Mouse (Mus musculus) layer of hippocampus, adult 11-12 months (tissue): ENCODE measurements around the gene Nab2.
A peak's percentile ranks its signal among the peaks of the same experiment; 100 is the strongest.

ENCODE experiments used
- DNase-seq: peaks from one replicate; pipeline ENCODE4 v3.0.0; 2022; ENCODE audit warnings: low spot score

The Nab2 gene

DNA sequence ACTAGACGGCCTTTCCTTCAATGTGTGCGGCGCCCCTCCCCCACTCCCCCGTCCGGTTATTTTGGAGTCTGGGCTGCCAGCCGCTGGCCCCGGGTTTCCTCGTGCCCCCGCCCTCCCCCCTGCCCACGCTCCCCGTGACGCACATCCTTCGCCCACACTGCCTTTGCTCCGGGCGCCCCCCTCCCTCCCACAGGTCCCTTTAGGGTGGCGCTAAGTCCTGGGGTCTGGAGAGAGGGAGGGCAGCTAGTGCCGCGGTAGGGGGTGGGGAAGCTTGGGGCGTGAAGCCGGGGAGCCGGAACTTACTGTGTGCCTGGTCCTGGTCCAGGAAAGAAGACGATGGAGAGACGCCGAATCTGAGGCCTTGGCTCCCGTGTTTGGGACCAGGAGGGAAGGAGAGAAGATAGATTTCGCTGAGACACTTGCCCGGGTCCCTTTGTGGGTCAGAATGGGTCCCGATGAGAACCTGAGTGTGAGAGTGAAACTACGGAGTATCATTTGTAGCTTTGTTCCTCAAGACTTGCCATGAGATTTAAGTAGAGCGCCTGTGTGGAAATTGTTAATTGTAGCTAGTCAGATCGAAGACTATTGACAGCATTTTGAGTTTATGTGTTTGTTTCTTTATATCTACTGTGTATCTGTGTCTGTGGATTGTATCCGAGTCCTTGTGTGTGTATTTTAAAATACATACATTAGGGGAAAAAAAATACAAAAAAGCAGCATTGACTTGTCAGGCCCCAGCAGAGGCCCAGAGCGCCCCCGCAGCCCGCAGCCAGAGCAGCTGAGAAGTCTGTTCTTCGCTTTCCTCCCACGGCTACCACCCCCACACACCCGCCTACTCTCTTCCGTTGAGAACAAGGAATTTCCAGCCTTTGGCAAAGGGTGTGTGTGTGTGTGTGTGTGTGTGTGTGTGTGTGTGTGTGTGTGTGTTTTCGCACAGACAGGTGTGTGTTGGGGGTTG, at the start of gene Nab2:
Gene Nab2 (minus strand): TSS at position 476 of the 958 bp plus-strand sequence.
- peak; percentile 79 for DNase-seq

- DNase-seq = no peak
Measured at GRCm38 (mm10) chr10:127712736-127713135, 44.4 kb upstream of the Nab2 start.

DNA sequence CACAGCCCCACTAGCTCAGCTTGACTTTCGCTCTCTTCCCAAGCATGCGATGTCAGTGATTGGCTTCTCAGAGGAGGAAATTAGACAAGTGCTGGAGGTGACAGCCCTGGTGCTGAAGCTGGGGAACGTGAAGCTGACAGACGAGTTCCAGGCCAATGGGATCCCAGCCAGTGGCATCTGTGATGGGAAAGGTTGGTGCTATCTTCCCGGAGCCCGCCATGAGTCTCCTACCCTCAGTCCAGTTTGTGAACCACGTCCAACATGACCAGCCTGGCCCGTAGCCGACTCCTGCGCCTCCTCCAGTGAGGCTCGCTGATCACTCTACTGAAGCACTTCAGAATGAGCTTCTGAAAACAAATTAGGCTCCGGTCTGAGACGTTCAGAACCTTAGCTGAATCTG, 42.0 kb upstream of the Nab2 start:
- no peak for DNase-seq

- no peak for DNase-seq
Measured at GRCm38 (mm10) chr10:127708850-127709370, 40.5 kb upstream of the Nab2 start.

DNA sequence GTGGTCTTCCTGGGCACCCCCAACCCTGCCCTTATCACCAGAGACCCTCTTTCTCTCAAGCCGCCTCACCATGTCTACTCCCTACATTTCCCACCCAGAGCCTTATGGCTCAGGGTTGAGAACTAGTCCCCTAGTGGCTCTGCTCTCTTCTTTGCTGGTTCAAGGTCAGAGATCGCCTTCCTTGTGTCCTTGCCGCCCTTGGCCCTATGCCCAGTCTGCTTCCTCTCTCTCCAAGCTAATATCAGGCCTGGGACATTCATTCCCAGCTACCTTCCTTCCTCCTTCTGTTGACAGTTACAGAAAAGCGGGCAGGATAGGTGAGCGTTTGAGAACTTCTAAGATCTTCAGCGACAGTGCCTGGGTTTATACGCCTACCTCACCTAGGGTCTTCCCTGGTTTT, 39.4 kb upstream of the Nab2 start:
- DNase-seq = no peak

DNA sequence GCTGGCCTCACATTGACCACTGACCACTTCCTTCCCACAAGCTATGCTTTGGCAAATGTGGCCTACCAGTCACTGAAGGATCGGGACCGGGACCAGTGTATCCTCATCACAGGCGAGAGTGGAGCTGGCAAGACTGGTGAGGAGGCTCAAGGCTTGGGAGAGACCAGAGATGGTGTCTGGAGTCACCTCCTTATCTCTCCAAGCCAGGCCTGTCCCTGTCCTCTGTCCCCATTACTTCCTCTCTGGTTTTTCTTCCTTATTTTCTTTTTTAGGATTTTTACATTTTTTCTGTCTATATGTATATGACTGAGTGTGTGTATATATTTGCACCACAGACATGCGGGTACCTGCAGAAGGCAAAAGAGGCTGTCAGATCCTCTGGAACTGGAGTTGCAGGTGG, 37.4 kb upstream of the Nab2 start:
- no peak for DNase-seq

GRCm38 (mm10) chr10:127704766-127705220, 36.4 kb upstream of the Nab2 start, which contains the start of gene Myo1a:
Gene Myo1a (plus strand): TSS chr10:127705170.
- no peak for DNase-seq

DNA sequence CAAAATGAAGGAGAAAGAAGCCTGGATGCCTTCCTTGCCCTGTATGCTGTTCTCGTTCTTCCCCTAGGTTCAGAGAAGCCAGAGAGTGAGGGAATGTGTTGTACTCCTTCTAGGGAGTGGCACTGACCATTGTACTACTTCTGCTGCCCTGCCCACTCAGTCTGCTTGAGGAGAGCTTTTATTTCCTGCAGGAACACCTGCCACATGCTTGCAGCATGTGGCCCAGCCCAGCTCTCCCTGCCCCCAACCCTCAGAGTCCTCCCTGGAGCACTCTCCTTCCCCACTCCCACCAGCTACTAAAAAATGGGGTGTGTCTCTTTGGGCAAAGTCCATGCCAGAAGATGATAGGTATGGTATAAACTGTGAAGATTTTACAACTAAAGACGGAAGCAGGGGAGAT, 35.9 kb upstream of the Nab2 start:
- no peak for DNase-seq

GRCm38 (mm10) chr10:127703299-127703698, 34.9 kb upstream of the Nab2 start:
- DNase-seq = no peak

DNA sequence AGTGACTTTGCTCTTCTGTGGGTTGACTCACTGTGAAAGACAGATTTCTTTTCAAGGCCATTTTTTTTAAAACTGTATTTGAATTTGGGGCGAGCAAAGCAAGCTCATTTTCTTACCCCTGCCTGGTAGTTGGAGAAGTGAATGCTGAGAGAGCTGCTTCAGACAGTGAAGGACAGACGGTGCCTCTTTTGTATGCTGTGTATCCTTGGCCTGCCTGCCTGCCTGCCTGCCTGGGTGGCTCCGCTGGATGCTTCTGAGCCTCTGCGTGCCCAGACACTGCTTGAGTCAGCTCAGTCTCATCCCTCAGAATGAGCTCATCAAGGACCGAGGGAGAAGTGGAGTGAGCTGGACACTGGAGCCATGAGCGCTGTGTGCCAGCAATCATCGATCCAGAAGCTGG, 30.6 kb upstream of the Nab2 start:
- no peak for DNase-seq

DNA sequence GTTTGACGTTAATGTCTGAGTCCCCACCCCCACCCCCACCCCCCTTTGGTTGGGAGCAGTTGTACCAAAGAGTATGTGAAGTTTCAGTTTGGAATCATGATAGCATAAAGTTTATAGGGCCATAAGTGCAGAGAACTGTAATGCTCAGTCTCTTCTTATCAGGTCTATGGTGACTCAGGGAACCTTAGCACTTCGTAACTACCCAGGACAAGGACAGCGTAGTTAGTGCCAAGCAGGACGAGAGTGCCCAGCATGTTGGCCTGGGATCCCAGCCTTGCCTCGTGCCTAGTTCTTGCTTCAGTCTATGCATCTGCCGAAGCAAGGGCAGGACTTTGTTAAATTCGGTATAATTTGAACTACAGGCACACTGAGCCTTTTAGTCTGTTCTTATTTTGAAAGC, 27.4 kb upstream of the Nab2 start:
- DNase-seq = no peak

DNA sequence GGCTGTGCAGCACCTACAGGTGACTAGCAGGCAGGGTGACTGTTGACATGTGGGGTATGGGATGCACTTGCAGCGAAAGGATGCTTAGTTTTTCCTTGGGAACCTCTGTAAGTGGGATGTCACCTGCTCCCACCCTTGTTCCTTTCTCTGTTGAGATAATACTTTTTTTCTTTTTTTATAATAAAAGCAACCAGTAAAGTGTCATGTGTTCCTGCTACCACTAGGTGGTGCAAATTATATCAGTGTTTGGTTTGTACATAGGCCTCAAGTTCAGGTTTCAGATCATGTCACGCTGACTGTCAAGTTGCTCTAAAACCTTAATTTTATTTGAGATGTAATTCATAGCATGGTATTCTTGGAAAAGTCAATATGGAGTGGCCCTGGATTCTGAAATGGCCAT, 26.3 kb upstream of the Nab2 start:
- no peak for DNase-seq

DNA sequence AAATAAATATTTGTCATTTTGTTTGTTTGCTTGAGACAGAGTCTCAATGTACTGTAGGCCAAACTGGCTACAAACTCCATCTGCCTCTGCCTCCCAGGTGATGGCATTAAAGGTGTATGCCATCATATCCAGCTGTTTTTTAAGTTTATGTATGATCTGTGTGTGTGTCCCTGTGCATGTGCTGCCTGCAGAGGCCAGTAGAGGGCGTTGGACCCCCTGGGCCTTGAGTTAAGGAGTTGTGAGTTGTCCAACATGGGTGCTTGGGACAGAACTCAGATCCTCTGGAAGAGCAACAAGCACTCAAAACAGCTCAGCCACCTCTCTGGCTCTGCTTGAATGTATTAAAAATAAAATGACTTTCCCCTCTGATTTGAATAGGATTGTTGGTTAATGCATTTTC, 22.7 kb upstream of the Nab2 start:
- DNase-seq = no peak

DNA sequence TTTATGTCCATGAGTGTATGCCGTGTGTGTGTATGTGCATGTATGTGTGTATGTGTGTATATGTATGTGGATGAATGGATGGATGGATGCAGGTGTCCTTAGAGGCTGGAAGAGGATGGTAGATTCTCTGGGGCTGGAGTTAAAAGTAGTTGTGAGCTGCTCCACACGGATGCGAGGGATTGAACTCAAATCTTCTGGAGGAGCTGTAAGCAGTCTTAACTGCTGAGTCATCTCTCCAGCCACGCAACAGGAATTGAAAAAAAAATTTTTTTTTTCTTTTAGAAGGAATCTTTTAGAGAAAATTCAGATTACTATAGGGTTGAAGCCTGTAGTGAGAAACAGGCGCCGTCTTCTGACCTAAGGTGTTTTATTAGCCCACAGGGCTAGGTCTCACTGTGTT, 14.5 kb upstream of the Nab2 start:
- no peak for DNase-seq

GRCm38 (mm10) chr10:127679881-127680280, 11.5 kb upstream of the Nab2 start:
- no peak for DNase-seq

DNA sequence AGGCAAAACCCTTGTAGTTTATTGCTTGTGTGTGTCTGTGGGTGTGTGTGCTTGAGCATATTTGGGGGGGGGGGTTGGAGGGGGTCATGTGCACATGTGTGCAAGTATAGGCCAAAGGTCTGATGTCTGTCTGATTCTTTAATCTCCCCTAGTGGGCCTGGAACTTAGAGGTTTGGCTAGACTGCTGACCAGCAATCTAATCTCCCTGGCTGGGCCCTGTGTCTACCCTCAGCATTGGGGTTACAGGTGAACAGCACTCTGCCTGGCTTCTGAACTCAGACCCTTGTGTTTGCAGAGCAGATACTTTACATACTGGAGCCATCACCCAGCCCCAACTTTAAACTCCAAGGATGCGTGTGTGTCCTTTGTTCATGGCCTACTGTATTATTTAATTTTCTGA, 10.8 kb upstream of the Nab2 start:
- no peak for DNase-seq

- DNase-seq = peak; percentile 67
Measured at GRCm38 (mm10) chr10:127677591-127678336, 9.4 kb upstream of the Nab2 start.

GRCm38 (mm10) chr10:127676691-127677548, 8.6 kb upstream of the Nab2 start:
- peak; percentile 92 for DNase-seq

DNA sequence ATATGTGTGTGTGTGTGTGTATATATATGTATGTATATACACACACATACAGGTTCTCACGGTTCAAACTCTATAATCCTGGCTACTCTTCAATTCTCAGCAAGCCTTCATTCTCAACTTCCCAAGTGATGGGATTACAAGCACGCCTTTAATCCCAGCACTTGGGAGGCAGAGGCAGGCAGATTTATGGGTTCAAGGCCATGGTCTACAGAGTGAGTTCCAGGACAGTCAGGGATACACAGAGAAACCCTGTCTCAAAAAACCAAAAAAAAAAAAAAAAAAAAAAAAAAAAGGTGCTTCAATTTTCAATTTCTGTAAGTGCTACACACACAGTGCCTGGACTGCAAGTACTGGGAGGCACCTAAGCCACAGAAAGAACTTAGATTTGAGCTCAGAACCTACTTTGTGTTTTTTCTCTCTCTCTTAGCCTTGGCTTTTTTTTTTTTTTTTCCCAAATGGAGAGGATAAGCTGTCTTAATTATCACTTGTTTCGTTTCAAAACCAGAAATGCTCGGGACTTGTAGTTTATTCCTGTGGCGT, 7.6 kb upstream of the Nab2 start:
- DNase-seq = no peak

DNA sequence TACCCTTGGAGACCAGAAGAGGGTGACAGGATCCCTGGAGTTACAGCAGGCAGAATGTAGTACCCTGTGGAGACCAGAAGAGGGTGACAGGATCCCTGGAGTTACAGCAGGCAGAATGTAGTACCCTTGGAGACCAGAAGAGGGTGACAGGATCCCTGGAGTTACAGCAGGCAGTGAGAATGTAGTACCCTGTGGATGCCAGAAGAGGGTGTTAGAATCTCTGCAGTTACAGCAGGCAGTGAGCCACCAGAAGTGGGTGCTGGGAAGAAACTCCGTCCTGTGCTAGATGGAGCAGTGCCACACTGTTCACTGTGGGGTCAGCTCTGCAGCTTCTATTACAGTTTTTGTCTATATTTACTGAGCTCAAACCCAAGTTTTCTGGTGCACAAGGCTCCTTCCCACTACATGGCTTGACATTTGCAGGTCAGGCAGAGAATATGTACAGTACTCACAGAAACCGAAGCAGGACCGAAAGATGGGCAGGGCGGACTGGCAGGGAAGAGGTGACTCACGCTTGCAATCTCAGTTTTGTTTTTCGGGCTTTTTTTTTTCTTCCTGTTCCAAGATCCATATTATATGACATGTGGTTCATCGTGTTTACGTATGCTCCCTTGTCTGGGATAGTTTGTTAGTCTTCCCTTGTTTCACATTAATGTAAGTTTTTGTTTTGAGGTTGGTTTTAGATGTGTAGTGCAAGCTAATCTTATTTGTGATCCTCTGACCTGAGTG, 6.6 kb upstream of the Nab2 start:
- peak; percentile 97 for DNase-seq
